Mouse (Mus musculus) G1E (cell line): ENCODE measurements around the gene Chrm3. TPM values are rescaled to one million over a fixed set of nuclear protein-coding genes. Genes with fewer than 3 reads are reported as not detected.

Experiments
- ATAC-seq: 2 replicates; pipeline ENCODE4 v1.8.0; 2016; ENCODE audit warnings: mild to moderate bottlenecking; ENCODE audit not compliant: insufficient number of reproducible peaks, poor library complexity, low FRiP score, severe bottlenecking; ENCODE audit errors: extremely low read depth
- DNase-seq: peaks from one replicate; pipeline ENCODE4 v3.0.0; 2012; ENCODE audit warnings: low spot score
- H3K27me3 ChIP-seq: 2 replicates; pipeline ENCODE4 v1.6.1; 2012; ENCODE audit warnings: mild to moderate bottlenecking, low read length, inconsistent platforms; ENCODE audit not compliant: insufficient read depth
- H3K36me3 ChIP-seq: replicated peaks from 2 replicates; pipeline ENCODE3; 2012; ENCODE audit warnings: mild to moderate bottlenecking, inconsistent platforms
- H3K4me1 ChIP-seq: 2 replicates; pipeline ENCODE4 v1.6.1; 2012; ENCODE audit warnings: low read depth, low read length, inconsistent platforms, mixed read lengths; ENCODE audit not compliant: insufficient read depth
- H3K4me3 ChIP-seq: 2 replicates; pipeline ENCODE4 v1.5.1; 2012; ENCODE audit warnings: low read depth, mild to moderate bottlenecking, inconsistent platforms, low read length, moderate library complexity, mixed read lengths
- H3K9me3 ChIP-seq: replicated peaks from 2 replicates; pipeline ENCODE4 v1.6.1; 2012; ENCODE audit warnings: inconsistent platforms
- CTCF ChIP-seq: IDR thresholded peaks from 2 replicates; pipeline ENCODE4 v1.5.1; 2012; ENCODE audit warnings: low read depth, low read length, inconsistent platforms, mixed read lengths
- GATA1 ChIP-seq: IDR thresholded peaks from 2 replicates; pipeline ENCODE4 v1.6.1; 2012; ENCODE audit warnings: borderline replicate concordance, low read length, inconsistent platforms, mixed read lengths
- GATA2 ChIP-seq: IDR thresholded peaks from 2 replicates; pipeline ENCODE4 v1.6.1; 2012; ENCODE audit warnings: low read depth, low read length, inconsistent platforms, borderline replicate concordance
- POLR2AphosphoS5 ChIP-seq: IDR thresholded peaks from 2 replicates; pipeline ENCODE4 v1.6.1; 2012; ENCODE audit warnings: low read depth, low read length, inconsistent platforms; ENCODE audit not compliant: insufficient replicate concordance
- TAL1 ChIP-seq: conservative IDR thresholded peaks from 2 replicates; pipeline ENCODE4 v1.6.1; 2012; ENCODE audit warnings: low read depth, low read length, inconsistent platforms, mixed read lengths
- polyA plus RNA-seq: library from polyadenylated mRNA; stranded (reverse); fragments of >175 nt; gene quantifications from 2 replicates; pipeline ENCODE4 v1.2.3, GENCODE M21; 2012
- total RNA-seq, 2 experiments: library from RNA; stranded (forward) in 1 of 2; stranded (reverse) in 1 of 2; fragments of 200-1000 nt in 1 of 2; fragments of >200 nt in 1 of 2; fragmentation: Nextera tagmentation in 1 of 2; gene quantifications; 2 replicates each; pipeline ENCODE4 v1.2.3; 2014 to 2017

Chrm3 gene
- total and polyA plus RNA-seq, 3 experiments = 0.16 TPM; not detected in 2

DNA sequence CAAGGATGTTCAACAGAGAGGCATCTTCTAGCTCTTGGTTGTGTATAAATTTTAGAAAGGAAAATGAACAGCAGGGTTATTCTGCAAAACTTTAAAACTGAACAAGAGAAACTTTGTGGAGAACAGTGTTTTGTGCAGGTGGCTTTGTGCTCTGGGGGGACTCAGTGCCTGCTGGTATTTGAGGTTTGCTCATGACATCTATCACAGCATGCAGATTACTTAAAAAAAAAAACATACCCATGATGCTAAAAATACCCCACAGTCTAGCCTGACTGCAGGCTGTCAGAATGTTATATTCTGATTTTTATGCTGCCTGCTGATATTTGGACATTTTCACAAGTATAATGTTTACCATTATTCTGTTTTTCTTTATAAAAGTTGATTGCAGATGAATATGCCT, 456.2 kb downstream of the Chrm3 start:
- ATAC-seq (no peak), DNase-seq (no peak)
- Histone ChIP-seq H3K36me3 (no peaks in the 10 kb centered on the region), H3K4me1 (no peaks in the 10 kb centered on the region), H3K27me3 (peaks cover 3% of the 10 kb centered on the region; the same call in 1 of the 2 replicates), H3K4me3 (no peak overlapping the region), H3K9me3 (no peaks in the 10 kb centered on the region)
- TF ChIP-seq TAL1 (no peak), POLR2AphosphoS5 (no peak), GATA1 (no peak)

- no peak for ATAC-seq
- Histone ChIP-seq H3K27me3 (peaks cover 5% of the 10 kb centered on the region), H3K4me1 (no peaks in the 10 kb centered on the region)
Observed at GRCm38 (mm10) chr13:9900653-9901385, 459.8 kb downstream of the Chrm3 start.

GRCm38 (mm10) chr13:9898664-9899369, 461.8 kb downstream of the Chrm3 start:
- no peak for DNase-seq
- Histone ChIP-seq H3K9me3 (no peaks in the 10 kb centered on the region), H3K36me3 (no peaks in the 10 kb centered on the region), H3K27me3 (peaks cover 5% of the 10 kb centered on the region), H3K4me3 (no peak overlapping the region), H3K4me1 (no peaks in the 10 kb centered on the region)
- ATAC-seq = no peak
- TF ChIP-seq CTCF (no peak), POLR2AphosphoS5 (no peak), GATA2 (no peak), GATA1 (no peak), TAL1 (no peak)

More at GRCm38 (mm10) chr13:9900653-9901385, 459.8 kb downstream of the Chrm3 start:
- no peak overlapping the region for H3K4me3 ChIP-seq
- no peak for DNase-seq
- H3K36me3 ChIP-seq = no peaks in the 10 kb centered on the region
- no peaks in the 10 kb centered on the region for H3K9me3 ChIP-seq
- TF ChIP-seq TAL1 (no peak), GATA2 (no peak), GATA1 (no peak), CTCF (no peak), POLR2AphosphoS5 (no peak)

GRCm38 (mm10) chr13:9897231-9897630, 463.4 kb downstream of the Chrm3 start:
- Histone ChIP-seq H3K36me3 (no peaks in the 10 kb centered on the region), H3K27me3 (peaks cover 3% of the 10 kb centered on the region; the same call in 1 of the 2 replicates), H3K4me1 (no peaks in the 10 kb centered on the region), H3K4me3 (no peak overlapping the region), H3K9me3 (no peaks in the 10 kb centered on the region)
- ATAC-seq (no peak), DNase-seq (no peak)
- TF ChIP-seq GATA1 = no peak
- no peak for TF ChIP-seq GATA2
- no peak for TF ChIP-seq CTCF
- no peak for TF ChIP-seq TAL1
- no peak for TF ChIP-seq POLR2AphosphoS5

GRCm38 (mm10) chr13:9895045-9895625, 465.5 kb downstream of the Chrm3 start:
- peaks cover 3% of the 10 kb centered on the region; the same call in 1 of the 2 replicates for H3K27me3 ChIP-seq
- H3K9me3 ChIP-seq = no peaks in the 10 kb centered on the region
- TF ChIP-seq TAL1 (no peak), GATA2 (no peak), CTCF (no peak), POLR2AphosphoS5 (no peak), GATA1 (no peak)
- H3K36me3 ChIP-seq = no peaks in the 10 kb centered on the region
- DNase-seq (no peak), ATAC-seq (no peak)
- H3K4me1 ChIP-seq = no peaks in the 10 kb centered on the region
- no peak overlapping the region for H3K4me3 ChIP-seq

DNA sequence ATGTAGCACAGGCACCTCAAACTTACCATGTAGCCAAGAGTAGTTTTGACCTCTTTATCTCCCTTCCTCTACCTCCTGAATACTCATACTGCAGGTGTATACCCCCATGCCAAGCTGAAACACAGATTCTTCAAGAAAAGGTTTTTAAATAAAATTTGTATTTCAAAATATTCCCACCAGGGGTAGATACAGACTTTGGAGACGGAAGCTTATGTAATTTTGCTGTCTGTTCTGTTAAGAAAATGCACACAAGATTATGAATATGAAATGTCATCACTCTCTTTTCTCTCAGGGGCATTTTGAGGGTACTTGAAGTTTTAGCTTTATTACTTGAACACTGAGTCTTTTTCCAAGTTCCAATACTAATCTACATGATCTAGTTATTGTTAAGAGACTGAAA, 469.6 kb downstream of the Chrm3 start:
- no peaks in the 10 kb centered on the region for H3K27me3 ChIP-seq
- DNase-seq (no peak), ATAC-seq (no peak)
- no peaks in the 10 kb centered on the region for H3K36me3 ChIP-seq
- no peak for TF ChIP-seq TAL1
- no peak for TF ChIP-seq POLR2AphosphoS5
- TF ChIP-seq CTCF = no peak
- TF ChIP-seq GATA2 = no peak
- no peak for TF ChIP-seq GATA1
- no peak overlapping the region for H3K4me3 ChIP-seq
- H3K9me3 ChIP-seq = no peaks in the 10 kb centered on the region
- no peaks in the 10 kb centered on the region for H3K4me1 ChIP-seq
